Mouse (Mus musculus) forebrain, embryonic 11.5 days (tissue): ENCODE measurements around the gene Ptgir. TPM values are rescaled to one million over a fixed set of nuclear protein-coding genes. Genes with fewer than 3 reads are reported as not detected.
A peak's percentile ranks its signal among the peaks of the same experiment; 100 is the strongest.

Experiments used
- ATAC-seq: fragments of 200-750 bp; cut with Nextera tagmentation; replicated peaks from 2 replicates; pipeline ENCODE4 v1.8.0; 2017; ENCODE audit warnings: moderate TSS enrichment; ENCODE audit not compliant: low FRiP score
- DNase-seq: peaks from one replicate; pipeline ENCODE4 v3.0.0-alpha.2; 2017; ENCODE audit warnings: low spot score
- H3K27ac ChIP-seq: fragments of 300-500 bp; sonication (generic); 2 replicates; pipeline ENCODE4 v1.5.1; 2014; ENCODE audit warnings: low read depth, low read length
- H3K27me3 ChIP-seq: fragments of 300-500 bp; sonication (generic); 2 replicates; pipeline ENCODE4 v1.6.1; 2014; ENCODE audit warnings: mild to moderate bottlenecking, low read length, mixed read lengths; ENCODE audit not compliant: control insufficient read depth, insufficient read depth
- H3K36me3 ChIP-seq: fragments of 300-500 bp; sonication (generic); 2 replicates; pipeline ENCODE4 v1.6.1; 2014; ENCODE audit warnings: mild to moderate bottlenecking, low read length, moderate library complexity, mixed read lengths; ENCODE audit not compliant: control insufficient read depth, insufficient read depth
- H3K4me1 ChIP-seq: fragments of 300-500 bp; sonication (generic); replicated peaks from 2 replicates; pipeline ENCODE4 v1.6.1; 2014; ENCODE audit warnings: low read length, mixed read lengths; ENCODE audit not compliant: control insufficient read depth, insufficient read depth
- H3K4me2 ChIP-seq: fragments of 300-500 bp; sonication (generic); 2 replicates; pipeline ENCODE4 v1.6.1; 2014; ENCODE audit warnings: low read depth, mild to moderate bottlenecking, low read length, moderate library complexity, mixed read lengths; ENCODE audit not compliant: severe bottlenecking
- H3K4me3 ChIP-seq: fragments of 300-500 bp; sonication (generic); 2 replicates; pipeline ENCODE4 v1.5.1; 2014; ENCODE audit warnings: low read depth, low read length
- H3K9ac ChIP-seq: fragments of 300-500 bp; sonication (generic); 2 replicates; pipeline ENCODE4 v1.6.1; 2014; ENCODE audit warnings: low read length
- H3K9me3 ChIP-seq: fragments of 300-500 bp; sonication (generic); 2 replicates; pipeline ENCODE4 v1.6.1; 2016; ENCODE audit warnings: low read length, mixed read lengths; ENCODE audit not compliant: control insufficient read depth
- WGBS: fragments of 180-500 bp; shearing (Covaris S2); extraction: QIAGEN DNeasy Blood & Tissue Kit; methylation state at CpG from one replicate; pipeline ENCODE4 v1.1.7; 2014; 5-methylcytosine and 5-hydroxymethylcytosine counted together
- polyA plus RNA-seq: library from polyadenylated mRNA; unstranded; fragments of >200 nt; fragmentation: Nextera tagmentation; extraction: Ambion mirVana; gene quantifications from 2 replicates; pipeline ENCODE4 v1.2.1, GENCODE M21; 2014

The Ptgir gene
- 0.11 and 0.39 TPM in 2 replicates for polyA plus RNA-seq

DNA sequence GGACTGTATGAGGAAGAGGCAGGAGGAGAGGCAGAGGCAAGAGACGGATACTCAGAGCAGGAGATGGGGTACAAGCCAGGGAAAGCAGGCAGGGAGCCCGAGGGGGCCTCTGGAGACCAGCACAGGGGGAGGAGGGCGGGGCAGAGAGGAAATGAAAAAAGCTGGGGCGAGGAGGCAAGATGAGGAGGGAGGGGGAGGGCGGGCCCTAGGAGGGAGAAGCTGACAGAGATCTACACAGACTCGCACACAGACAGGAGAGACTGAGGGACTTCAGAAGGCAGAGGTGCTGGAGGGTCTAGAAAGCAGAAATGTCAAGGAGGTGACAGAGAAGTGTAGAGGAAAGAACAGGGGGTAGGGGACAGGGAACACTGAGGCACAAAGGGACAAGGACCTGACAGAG is at the start of gene Ptgir:
Gene Ptgir (plus strand): TSS at position 210 of the 400 bp plus-strand sequence.
- Histone ChIP-seq H3K4me3 (no peak within 1 kb of the TSS), H3K4me1 (peaks cover 6% of the 10 kb centered on the region; the same call in 1 of the 2 replicates), H3K27me3 (no peaks in the 10 kb centered on the region), H3K9ac (no peak within 1 kb of the TSS; the same call in 1 of the 2 replicates), H3K9me3 (no peaks in the 10 kb centered on the region), H3K27ac (no peak within 1 kb of the TSS), H3K36me3 (no peaks in the 10 kb centered on the region), H3K4me2 (no peak within 1 kb of the TSS)
- DNase-seq (no peak), ATAC-seq (no peak)
- WGBS, result 11% methylated on average over 6 of the region's 6 CpGs

DNA sequence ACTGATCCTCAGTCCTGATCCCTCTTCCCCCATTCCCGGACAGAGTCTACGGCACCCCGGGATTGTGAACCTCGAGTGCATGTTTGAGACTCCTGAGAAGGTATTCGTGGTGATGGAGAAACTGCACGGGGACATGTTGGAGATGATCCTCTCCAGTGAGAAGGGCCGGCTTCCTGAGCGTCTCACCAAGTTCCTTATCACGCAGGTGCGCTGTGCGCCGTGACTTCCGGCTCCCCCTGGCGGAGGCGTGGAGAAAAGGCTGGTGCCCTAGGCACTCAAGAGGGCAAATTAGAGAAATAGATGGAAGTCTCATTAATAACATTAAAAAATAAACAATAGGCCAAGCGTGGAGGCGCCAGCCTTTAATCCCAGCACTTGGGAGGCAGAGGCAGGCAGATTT is 48.0 kb upstream of the Ptgir start:
- no peak overlapping the region for H3K9ac ChIP-seq
- DNase-seq (peak; percentile 67), ATAC-seq (no peak)
- H3K4me2 ChIP-seq, result no peak overlapping the region
- no peaks in the 10 kb centered on the region for H3K27me3 ChIP-seq
- no peak overlapping the region for H3K4me3 ChIP-seq
- H3K4me1 ChIP-seq, result no peaks in the 10 kb centered on the region
- H3K9me3 ChIP-seq, result no peaks in the 10 kb centered on the region
- WGBS, result 18% methylated on average over 17 of the region's 17 CpGs
- no peak overlapping the region for H3K27ac ChIP-seq
- H3K36me3 ChIP-seq, result peaks cover 8% of the 10 kb centered on the region

DNA sequence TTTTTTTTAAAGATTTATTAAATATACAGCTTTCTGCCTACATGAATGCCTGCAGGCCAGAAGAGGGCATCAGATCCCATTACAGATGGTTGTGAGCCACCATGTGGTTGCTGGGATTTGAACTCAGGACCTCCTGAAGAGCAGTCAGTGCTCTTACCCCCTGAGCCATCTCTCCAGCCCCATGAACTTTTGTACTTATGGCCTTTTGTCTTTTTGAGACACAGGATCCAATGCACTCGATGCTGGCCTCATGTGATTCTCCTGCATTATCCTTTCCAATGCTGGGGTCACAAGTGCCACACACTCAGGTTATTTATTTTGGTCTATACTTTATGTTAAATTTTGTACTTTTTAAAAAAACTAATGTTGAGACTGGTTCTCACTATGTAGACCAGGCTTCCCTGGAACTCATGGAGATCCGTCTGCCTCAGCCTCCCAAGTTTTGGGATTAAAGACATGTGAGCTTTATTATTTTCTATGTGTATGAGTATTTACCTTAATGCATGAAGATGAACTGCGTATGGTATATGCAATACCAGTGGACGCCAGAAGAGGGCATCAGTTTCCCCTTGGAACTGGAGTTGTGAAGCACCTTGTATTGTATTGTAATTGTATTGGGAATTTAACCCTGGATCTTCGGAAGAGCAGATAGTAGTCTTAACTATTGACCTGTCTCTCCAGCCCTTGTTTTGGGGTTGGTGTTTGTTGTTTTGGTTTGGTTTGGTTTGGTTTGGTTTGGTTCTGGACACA is 46.2 kb upstream of the Ptgir start:
- H3K36me3 ChIP-seq, result peaks cover 5% of the 10 kb centered on the region
- H3K4me3 ChIP-seq, result no peak overlapping the region
- H3K9me3 ChIP-seq, result no peaks in the 10 kb centered on the region
- WGBS, result 30% methylated on average over 5 of the region's 5 CpGs
- no peak overlapping the region for H3K9ac ChIP-seq
- ATAC-seq (no peak), DNase-seq (peak; percentile 81)
- no peaks in the 10 kb centered on the region for H3K27me3 ChIP-seq
- no peaks in the 10 kb centered on the region for H3K4me1 ChIP-seq
- no peak overlapping the region for H3K4me2 ChIP-seq
- H3K27ac ChIP-seq, result no peak overlapping the region

DNA sequence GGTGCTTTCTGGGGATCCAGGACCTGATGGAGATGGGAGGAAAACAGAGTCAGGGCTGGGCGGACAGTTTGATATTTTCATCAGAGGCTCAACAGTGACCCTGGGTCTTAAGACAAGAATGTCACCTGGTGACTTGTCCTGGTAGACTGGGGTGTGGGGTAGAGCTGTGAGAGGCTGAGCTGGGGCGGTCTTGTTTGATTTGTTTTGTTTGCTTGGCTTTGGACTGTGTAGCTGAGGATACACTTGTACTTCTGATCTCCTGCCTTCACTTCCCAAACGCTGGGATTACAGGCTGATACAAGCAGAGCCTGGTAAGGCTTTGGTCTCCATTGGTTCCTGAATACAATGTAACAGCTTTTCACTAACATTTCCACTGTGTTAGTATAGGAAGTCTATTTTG is 38.8 kb upstream of the Ptgir start:
- Histone ChIP-seq H3K4me2 (no peak overlapping the region), H3K36me3 (no peaks in the 10 kb centered on the region; the same call in 1 of the 2 replicates), H3K9me3 (no peaks in the 10 kb centered on the region), H3K4me1 (no peaks in the 10 kb centered on the region), H3K9ac (no peak overlapping the region), H3K27ac (no peak overlapping the region), H3K27me3 (no peaks in the 10 kb centered on the region), H3K4me3 (no peak overlapping the region)
- no peak for ATAC-seq
- 86% methylated on average over 3 of the region's 3 CpGs for WGBS
- no peak for DNase-seq

DNA sequence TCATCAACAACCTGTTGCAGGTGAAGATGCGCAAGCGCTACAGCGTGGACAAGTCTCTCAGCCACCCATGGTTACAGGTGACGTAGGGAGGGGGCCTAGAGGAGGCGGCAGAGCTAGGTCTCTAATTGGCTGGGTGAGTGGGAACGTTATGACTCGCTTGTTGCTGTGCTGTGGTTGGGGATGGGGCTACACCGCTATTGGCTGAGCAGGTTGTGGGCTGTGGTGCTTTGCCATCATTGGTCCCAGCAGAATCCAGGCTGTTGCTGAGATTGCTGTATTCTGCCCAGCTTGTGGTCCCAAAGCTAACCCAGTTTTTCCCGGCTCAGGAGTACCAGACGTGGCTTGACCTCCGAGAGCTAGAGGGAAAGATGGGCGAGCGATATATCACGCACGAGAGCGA is 36.8 kb upstream of the Ptgir start:
- DNase-seq, result peak; percentile 83
- H3K9ac ChIP-seq, result 0 out of 2 replicates have a peak overlapping the region, but pooled peaks have one; percentile 20
- H3K27ac ChIP-seq, result no peak overlapping the region
- 0 out of 2 replicates have a peak overlapping the region, but pooled peaks have one; percentile 8 for H3K4me3 ChIP-seq
- no peaks in the 10 kb centered on the region for H3K9me3 ChIP-seq
- peak; percentile 95 for ATAC-seq
- H3K27me3 ChIP-seq, result no peaks in the 10 kb centered on the region
- peak overlapping the region; percentile 42; the same call in 1 of the 2 replicates for H3K4me2 ChIP-seq
- no peaks in the 10 kb centered on the region; the same call in 1 of the 2 replicates for H3K4me1 ChIP-seq
- H3K36me3 ChIP-seq, result no peaks in the 10 kb centered on the region; the same call in 1 of the 2 replicates
- WGBS, result 7% methylated on average over 16 of the region's 16 CpGs

DNA sequence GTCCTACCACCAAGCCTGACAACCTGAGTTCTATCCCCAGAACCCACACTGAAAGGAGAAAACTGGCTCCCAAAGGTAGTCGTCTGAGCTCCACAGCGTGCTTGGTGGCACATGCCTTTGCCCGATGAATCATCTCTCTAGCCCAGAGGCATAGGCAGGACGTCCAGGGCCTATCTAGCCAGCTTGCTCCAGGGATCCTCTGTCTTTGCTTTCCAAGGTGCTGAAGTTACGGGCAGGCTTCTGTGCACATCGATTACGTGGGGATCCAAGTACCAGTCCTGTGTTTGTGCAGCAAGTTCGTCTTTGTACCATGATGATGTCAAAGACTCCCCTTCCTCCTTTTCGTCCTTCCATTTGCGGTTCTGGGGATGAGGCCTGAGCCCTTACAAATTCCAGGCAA is 34.7 kb upstream of the Ptgir start:
- H3K9ac ChIP-seq, result no peak overlapping the region
- DNase-seq (no peak), ATAC-seq (no peak)
- WGBS, result 84% methylated on average over 10 of the region's 10 CpGs
- H3K9me3 ChIP-seq, result no peaks in the 10 kb centered on the region
- H3K36me3 ChIP-seq, result no peaks in the 10 kb centered on the region; the same call in 1 of the 2 replicates
- peaks cover 9% of the 10 kb centered on the region for H3K4me1 ChIP-seq
- no peak overlapping the region for H3K4me2 ChIP-seq
- no peak overlapping the region for H3K27ac ChIP-seq
- H3K27me3 ChIP-seq, result no peaks in the 10 kb centered on the region
- H3K4me3 ChIP-seq, result no peak overlapping the region

DNA sequence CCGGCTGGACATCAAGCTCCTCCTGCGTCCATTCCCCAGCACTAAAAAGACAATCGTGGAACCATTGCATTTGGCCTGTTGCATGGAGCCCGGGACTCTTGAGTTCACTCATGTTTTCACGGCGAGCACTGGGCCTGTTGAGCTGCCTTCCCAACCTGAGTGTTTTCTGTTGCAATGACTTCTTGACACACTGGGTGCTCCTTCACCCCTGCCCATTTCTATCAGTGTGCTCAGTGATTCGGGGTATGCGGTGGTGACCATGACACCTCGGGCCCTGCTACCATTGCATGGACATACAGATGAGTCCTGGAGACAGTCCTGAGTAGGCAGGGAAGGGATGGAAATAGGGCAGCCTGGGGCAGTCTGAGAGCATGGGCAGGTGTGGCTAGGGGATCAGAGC is 33.8 kb upstream of the Ptgir start:
- Histone ChIP-seq H3K4me2 (no peak overlapping the region), H3K27ac (no peak overlapping the region), H3K4me3 (no peak overlapping the region), H3K9me3 (no peaks in the 10 kb centered on the region), H3K4me1 (peaks cover 16% of the 10 kb centered on the region), H3K9ac (no peak overlapping the region), H3K36me3 (no peaks in the 10 kb centered on the region; the same call in 1 of the 2 replicates), H3K27me3 (no peaks in the 10 kb centered on the region)
- DNase-seq (no peak), ATAC-seq (no peak)
- WGBS, result 94% methylated on average over 9 of the region's 9 CpGs

DNA sequence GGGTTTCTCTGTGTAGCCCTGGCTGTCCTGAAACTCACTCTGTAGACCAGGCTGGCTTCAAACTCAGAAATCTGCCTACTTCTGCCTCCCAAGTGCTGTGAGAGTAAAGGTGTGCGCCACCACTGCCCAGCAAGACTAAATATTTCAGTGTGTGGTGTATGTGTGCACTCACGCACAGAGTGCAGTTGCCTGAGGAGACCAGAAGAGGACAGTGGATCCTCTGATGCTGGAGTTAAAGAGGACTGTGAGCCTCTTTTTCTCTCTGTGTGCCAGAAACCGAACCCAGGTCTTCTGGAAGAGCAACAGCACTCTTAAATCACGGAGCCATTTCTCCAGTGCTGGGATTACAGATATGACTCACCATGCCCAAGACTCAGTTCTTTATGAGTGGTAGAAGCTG is 32.9 kb upstream of the Ptgir start:
- peaks cover 16% of the 10 kb centered on the region for H3K4me1 ChIP-seq
- ATAC-seq (no peak), DNase-seq (no peak)
- H3K27me3 ChIP-seq, result no peaks in the 10 kb centered on the region
- H3K9ac ChIP-seq, result no peak overlapping the region
- H3K4me2 ChIP-seq, result no peak overlapping the region
- 92% methylated on average over 4 of the region's 4 CpGs for WGBS
- H3K27ac ChIP-seq, result no peak overlapping the region
- no peaks in the 10 kb centered on the region; the same call in 1 of the 2 replicates for H3K9me3 ChIP-seq
- H3K4me3 ChIP-seq, result no peak overlapping the region
- no peaks in the 10 kb centered on the region for H3K36me3 ChIP-seq

DNA sequence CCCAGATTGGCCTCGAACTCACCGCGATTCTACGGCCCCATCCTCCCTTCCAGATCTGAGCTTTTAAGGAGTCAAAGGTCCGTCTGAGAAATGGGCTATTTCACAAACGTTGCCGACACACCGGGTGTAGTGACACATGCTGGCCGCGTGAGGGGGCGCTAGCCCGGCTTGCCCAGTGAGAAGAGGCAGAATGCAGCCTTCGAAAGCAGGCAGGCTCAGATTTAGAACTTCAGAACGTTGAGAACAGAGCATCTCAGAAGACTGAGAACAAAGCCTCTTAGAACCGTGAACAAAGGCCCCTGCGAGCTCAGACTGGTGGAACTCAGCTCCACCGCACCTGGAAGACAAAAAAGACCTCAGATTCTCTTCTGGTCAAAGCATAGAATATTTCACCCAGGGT is 32.1 kb upstream of the Ptgir start:
- peak overlapping the region; percentile 39 for H3K9ac ChIP-seq
- WGBS, result 4% methylated on average over 17 of the region's 17 CpGs
- no peaks in the 10 kb centered on the region for H3K36me3 ChIP-seq
- ATAC-seq (no peak), DNase-seq (peak; percentile 89)
- H3K9me3 ChIP-seq, result no peaks in the 10 kb centered on the region; the same call in 1 of the 2 replicates
- no peaks in the 10 kb centered on the region for H3K27me3 ChIP-seq
- H3K4me1 ChIP-seq, result peaks cover 16% of the 10 kb centered on the region
- peak overlapping the region; percentile 92 for H3K27ac ChIP-seq
- peak overlapping the region; percentile 27 for H3K4me3 ChIP-seq
- peak overlapping the region; percentile 46 for H3K4me2 ChIP-seq
